Mouse (Mus musculus): Measurements from ENCODE around the gene Coch. TPM values are rescaled to one million over a fixed set of nuclear protein-coding genes. Genes with fewer than 3 reads are reported as not detected.

Gene Coch
- 2.1 and 2.2 TPM in 2 replicates for polyA plus RNA-seq (2015; fragmentation: Nextera tagmentation; extraction: Ambion mirVana)

GRCm38 (mm10) chr12:51593229-51594029 lies at the start of gene Coch:
Gene Coch, plus strand, starts transcription at chr12:51593341.

Other genes starting within 250 kb of the Coch start
- 6.8 and 8.0 TPM in 2 replicates for gene G2e3, start 245.3 kb upstream of the Coch start, polyA plus RNA-seq (2015; fragmentation: Nextera tagmentation; extraction: Ambion mirVana)
- gene Scfd1, start 215.8 kb upstream of the Coch start, polyA plus RNA-seq (2015; fragmentation: Nextera tagmentation; extraction: Ambion mirVana) = 42.9 and 47.9 TPM in 2 replicates
- 48.9 and 49.6 TPM in 2 replicates for gene Ap4s1, start 97.7 kb downstream of the Coch start, polyA plus RNA-seq (2015; fragmentation: Nextera tagmentation; extraction: Ambion mirVana)
- 46.1 and 60.3 TPM in 2 replicates for gene Strn3, start 98.6 kb downstream of the Coch start, polyA plus RNA-seq (2015; fragmentation: Nextera tagmentation; extraction: Ambion mirVana)
- gene Hectd1, start 236.2 kb downstream of the Coch start, polyA plus RNA-seq (2015; fragmentation: Nextera tagmentation; extraction: Ambion mirVana) = 26.3 and 31.6 TPM in 2 replicates

All from skeletal muscle tissue, postnatal 0 days (tissue).